Mouse (Mus musculus): ENCODE results near the gene Olfr967.

GRCm38 (mm10) chr9:39708958-39709357, 37.1 kb upstream of the Olfr967 start:
- TF ChIP-seq POLR2A (IDR thresholded peaks at IDR 0.05; ENCODE audit: low read depth, low read length) (no peak), CTCF (IDR thresholded peaks at IDR 0.05; ENCODE audit: extremely low read depth, insufficient read length, insufficient replicate concordance, low read depth, low read length) (no peak)
